ENCODE assay signal across 9 mouse cellular contexts in the genomic region with DNA sequence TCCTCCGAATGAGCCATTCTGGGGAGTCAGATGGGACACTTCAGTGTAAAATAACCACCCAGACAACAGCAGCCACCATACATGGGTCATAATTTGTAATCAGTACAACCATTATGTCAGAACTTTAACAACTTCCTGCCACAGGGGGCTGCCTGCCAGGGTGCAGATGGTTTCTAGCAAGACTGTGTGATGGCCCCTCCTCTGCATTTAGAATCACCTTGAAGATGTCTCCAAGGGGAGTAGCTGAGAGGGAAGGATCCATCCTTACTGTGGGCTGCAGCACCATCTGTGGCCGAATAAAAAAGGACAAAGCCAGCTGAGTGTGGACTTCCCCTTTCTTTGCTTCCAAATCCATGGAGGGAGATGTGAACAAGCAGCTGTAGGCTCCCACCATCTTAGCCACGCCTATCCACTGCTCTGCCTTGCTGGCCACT. TPM values are rescaled to one million over a fixed set of nuclear protein-coding genes. Genes with fewer than 3 reads are reported as not detected.
DNase-seq lines count a peak whose midpoint lies in the region; ATAC-seq and TF ChIP-seq lines count a peak whose summit lies in the region.
"Had no signal": no experiment of that assay in that cellular context is flagged by ENCODE, and none has a peak within 500 bp of the region (broad histone marks: within the 10 kb centered on the region; RNA-seq: fewer than 3 reads in every experiment).

No protein-coding gene starts in this region.

- TF ChIP-seq EP300 in lung, postnatal 0 days (IDR thresholded peaks at IDR 0.05): no peak

- peak; percentile 18; the same call in 1 of the 2 replicates for TF ChIP-seq CTCF in forebrain, postnatal 0 days (IDR thresholded peaks at IDR 0.05; ENCODE audit: low read depth)
- TF ChIP-seq CTCF in lung, postnatal 0 days (IDR thresholded peaks at IDR 0.05): peak; percentile 45

- 62% methylated on average over 3 of the region's 3 CpGs for WGBS in forebrain, postnatal 0 days
- WGBS in forebrain, embryonic 15.5 days: 73% methylated on average over 3 of the region's 3 CpGs
- WGBS in lung, postnatal 0 days: 37% methylated on average over 3 of the region's 3 CpGs
- 42% methylated on average over 3 of the region's 3 CpGs for WGBS in heart, embryonic 15.5 days
- 51% methylated on average over 3 of the region's 3 CpGs for WGBS in neural tube, embryonic 15.5 days

- ATAC-seq in forebrain, postnatal 0 days: peak; percentile 38
- no peak for ATAC-seq in forebrain, embryonic 15.5 days (replicated peaks)
- ATAC-seq in lung, postnatal 0 days: peak; percentile 44
- peak; percentile 16; the same call in 1 of the 2 replicates for ATAC-seq in heart, embryonic 15.5 days (replicated peaks; ENCODE audit: insufficient number of reproducible peaks, insufficient read depth, low FRiP score, low read depth)
- ATAC-seq in neural tube, embryonic 15.5 days (ENCODE audit: low FRiP score): peak; percentile 41; the same call in 1 of the 2 replicates

- no peaks in the 10 kb centered on the region for H3K36me3 ChIP-seq in forebrain, postnatal 0 days (ENCODE audit: insufficient read depth)
- H3K36me3 ChIP-seq in forebrain, embryonic 15.5 days: no peaks in the 10 kb centered on the region
- H3K36me3 ChIP-seq in lung, postnatal 0 days (ENCODE audit: insufficient read depth, low read length): peaks cover 13% of the 10 kb centered on the region; the same call in 1 of the 2 replicates
- peaks cover 20% of the 10 kb centered on the region for H3K36me3 ChIP-seq in heart, embryonic 15.5 days
- H3K36me3 ChIP-seq in neural tube, embryonic 15.5 days: no peaks in the 10 kb centered on the region

- no peak overlapping the region for H3K27ac ChIP-seq in forebrain, postnatal 0 days (ENCODE audit: low read depth, low read length)
- H3K27ac ChIP-seq in forebrain, embryonic 15.5 days (replicated peaks): no peak overlapping the region
- H3K27ac ChIP-seq in lung, postnatal 0 days (ENCODE audit: low read length): 0 out of 2 replicates have a peak overlapping the region, but pooled peaks have one; percentile 9
- peak overlapping the region; percentile 53 for H3K27ac ChIP-seq in heart, embryonic 15.5 days
- 0 out of 2 replicates have a peak overlapping the region, but pooled peaks have one; percentile 37 for H3K27ac ChIP-seq in neural tube, embryonic 15.5 days (replicated peaks)

- H3K4me3 ChIP-seq in forebrain, postnatal 0 days (ENCODE audit: low read depth, low read length): no peak overlapping the region
- no peak overlapping the region for H3K4me3 ChIP-seq in forebrain, embryonic 15.5 days
- H3K4me3 ChIP-seq in lung, postnatal 0 days (ENCODE audit: low read depth, low read length): no peak overlapping the region
- H3K4me3 ChIP-seq in heart, embryonic 15.5 days: no peak overlapping the region
- no peak overlapping the region for H3K4me3 ChIP-seq in neural tube, embryonic 15.5 days (replicated peaks)

- H3K4me2 ChIP-seq in forebrain, postnatal 0 days (ENCODE audit: low read depth): no peak overlapping the region
- no peak overlapping the region for H3K4me2 ChIP-seq in forebrain, embryonic 15.5 days (replicated peaks)
- peak overlapping the region; percentile 19; the same call in 1 of the 2 replicates for H3K4me2 ChIP-seq in lung, postnatal 0 days (replicated peaks; ENCODE audit: low read depth, low read length)
- peak overlapping the region; percentile 19; the same call in 1 of the 2 replicates for H3K4me2 ChIP-seq in heart, embryonic 15.5 days
- H3K4me2 ChIP-seq in neural tube, embryonic 15.5 days: 0 out of 2 replicates have a peak overlapping the region, but pooled peaks have one; percentile 32

- no peaks in the 10 kb centered on the region for H3K4me1 ChIP-seq in forebrain, postnatal 0 days (ENCODE audit: insufficient read depth)
- H3K4me1 ChIP-seq in forebrain, embryonic 15.5 days: peaks cover 11% of the 10 kb centered on the region
- peaks cover 5% of the 10 kb centered on the region for H3K4me1 ChIP-seq in lung, postnatal 0 days (ENCODE audit: insufficient read depth, low read depth, low read length)
- peaks cover 41% of the 10 kb centered on the region for H3K4me1 ChIP-seq in heart, embryonic 15.5 days (replicated peaks)
- H3K4me1 ChIP-seq in neural tube, embryonic 15.5 days: peaks cover 18% of the 10 kb centered on the region

- H3K9me3 ChIP-seq in forebrain, postnatal 0 days (ENCODE audit: low read length): no peaks in the 10 kb centered on the region
- H3K9me3 ChIP-seq in forebrain, embryonic 15.5 days: no peaks in the 10 kb centered on the region
- no peaks in the 10 kb centered on the region for H3K9me3 ChIP-seq in lung, postnatal 0 days (ENCODE audit: low read length)
- no peaks in the 10 kb centered on the region for H3K9me3 ChIP-seq in heart, embryonic 15.5 days (replicated peaks)
- no peaks in the 10 kb centered on the region for H3K9me3 ChIP-seq in neural tube, embryonic 15.5 days (replicated peaks)

- no peak overlapping the region for H3K9ac ChIP-seq in forebrain, postnatal 0 days
- H3K9ac ChIP-seq in forebrain, embryonic 15.5 days (replicated peaks): no peak overlapping the region
- no peak overlapping the region for H3K9ac ChIP-seq in lung, postnatal 0 days (replicated peaks; ENCODE audit: low read depth)
- H3K9ac ChIP-seq in heart, embryonic 15.5 days: no peak overlapping the region
- H3K9ac ChIP-seq in neural tube, embryonic 15.5 days (replicated peaks): no peak overlapping the region

- no peaks in the 10 kb centered on the region for H3K27me3 ChIP-seq in forebrain, postnatal 0 days (ENCODE audit: insufficient read depth, low read length)
- H3K27me3 ChIP-seq in forebrain, embryonic 15.5 days: no peaks in the 10 kb centered on the region
- no peaks in the 10 kb centered on the region for H3K27me3 ChIP-seq in lung, postnatal 0 days (replicated peaks; ENCODE audit: insufficient read depth, low read length)
- H3K27me3 ChIP-seq in heart, embryonic 15.5 days: no peaks in the 10 kb centered on the region
- H3K27me3 ChIP-seq in neural tube, embryonic 15.5 days (replicated peaks): no peaks in the 10 kb centered on the region

- no peak for DNase-seq in forebrain, postnatal 0 days
- peak; percentile 46 for DNase-seq in lung, postnatal 0 days (ENCODE audit: low spot score)
- DNase-seq in lung, postnatal 25 days (ENCODE audit: low spot score): no peak
- DNase-seq in layer of hippocampus, postnatal 14 days (ENCODE audit: low spot score in 2 of 2): no peak
- DNase-seq in layer of hippocampus, adult 9-10 months (ENCODE audit: low spot score): no peak
- DNase-seq: thymus, adult 2 months had no signal

RNA-seq across cellular contexts. Expression of a gene that starts 21.7 kb away (rescaled TPM):
- 2.0 and 4.3 TPM in 2 replicates for total RNA-seq in forebrain, postnatal 0 days (2014; rRNA removed)
- 1.2 and 1.5 TPM in 2 replicates for polyA plus RNA-seq in forebrain, postnatal 0 days (2015; fragmentation: Nextera tagmentation; extraction: Ambion mirVana)
- 2.4 and 3.1 TPM in 2 replicates for polyA plus RNA-seq in forebrain, embryonic 15.5 days (2015; fragmentation: Nextera tagmentation; extraction: Ambion mirVana)
- 27.0 and 27.1 TPM in 2 replicates for polyA plus RNA-seq in lung, postnatal 0 days (2015; fragmentation: Nextera tagmentation; extraction: Ambion mirVana)
- 13.6 and 19.2 TPM in 2 replicates for polyA plus RNA-seq in heart, embryonic 15.5 days (2015; fragmentation: Nextera tagmentation; extraction: Ambion mirVana)
- polyA plus RNA-seq in neural tube, embryonic 15.5 days (2015; fragmentation: Nextera tagmentation; extraction: Ambion mirVana): 1.7 and 5.8 TPM in 2 replicates
- total RNA-seq in layer of hippocampus, postnatal 14 days (2021): 1 to 10 TPM; 2.1 to 3.8 TPM

Comparison
In these comparisons a context has a peak if more than half of its experiments do, and no peak if none do; other contexts are left out.
1. H3K27ac ChIP-seq: peak in lung, postnatal 0 days (single experiment), heart, embryonic 15.5 days (single experiment) and neural tube, embryonic 15.5 days (single experiment); none in forebrain, postnatal 0 days (single experiment) and forebrain, embryonic 15.5 days (single experiment).
2. H3K4me2 ChIP-seq: peak in lung, postnatal 0 days (single experiment), heart, embryonic 15.5 days (single experiment) and neural tube, embryonic 15.5 days (single experiment); none in forebrain, postnatal 0 days (single experiment) and forebrain, embryonic 15.5 days (single experiment).